Mouse (Mus musculus): ENCODE data around the gene Fhod1. TPM values are rescaled to one million over a fixed set of nuclear protein-coding genes. Genes with fewer than 3 reads are reported as not detected.

Gene Fhod1
- 0.50 TPM for polyA plus RNA-seq (2017; shearing (Covaris generic))

GRCm38 (mm10) chr8:105347428-105348221, at the start of gene Fhod1:
TSS of gene Fhod1 (minus strand) at chr8:105347953.

GRCm38 (mm10) chr8:105373032-105373431, 25.3 kb upstream of the Fhod1 start, which contains the start of gene Plekhg4:
TSS of gene Plekhg4 (plus strand) at chr8:105373274.

GRCm38 (mm10) chr8:105348450-105349095, 820 bp upstream of the Fhod1 start, which contains the start of gene Slc9a5:
TSS of gene Slc9a5 (plus strand) at chr8:105348843.

GRCm38 (mm10) chr8:105326141-105326672, 21.5 kb downstream of the Fhod1 start, which contains the start of the genes Lrrc29 and Tmem208:
TSS of gene Lrrc29 (minus strand) at chr8:105326278.
TSS of gene Tmem208 (plus strand) at chr8:105326354.

GRCm38 (mm10) chr8:105305211-105306145, 42.3 kb downstream of the Fhod1 start, which contains the start of gene Elmo3:
TSS of gene Elmo3 (plus strand) at chr8:105305601.

GRCm38 (mm10) chr8:105297511-105298192, 50.1 kb downstream of the Fhod1 start, which contains the start of gene E2f4:
TSS of gene E2f4 (plus strand) at chr8:105297663.

GRCm38 (mm10) chr8:105295895-105296573, 51.7 kb downstream of the Fhod1 start, which contains the start of gene Exoc3l:
TSS of gene Exoc3l (minus strand) at chr8:105296101.

GRCm38 (mm10) chr8:105289805-105290460, 57.8 kb downstream of the Fhod1 start, which contains the start of gene 4931428F04Rik:
TSS of gene 4931428F04Rik (minus strand) at chr8:105289864.

Other genes starting within 250 kb of the Fhod1 start
- 0.30 TPM for gene Ces4a, start 216.2 kb downstream of the Fhod1 start, polyA plus RNA-seq (2017; shearing (Covaris generic))
- 87.2 TPM for gene Cbfb, start 177.3 kb downstream of the Fhod1 start, polyA plus RNA-seq (2017; shearing (Covaris generic))
- gene D230025D16Rik, start 122.8 kb downstream of the Fhod1 start, polyA plus RNA-seq (2017; shearing (Covaris generic)), result 19.5 TPM
- gene B3gnt9, start 92.8 kb downstream of the Fhod1 start, polyA plus RNA-seq (2017; shearing (Covaris generic)), result 0.48 TPM
- 41.6 TPM for gene Tradd, start 83.3 kb downstream of the Fhod1 start, polyA plus RNA-seq (2017; shearing (Covaris generic))
- gene Fbxl8, start 83.3 kb downstream of the Fhod1 start, polyA plus RNA-seq (2017; shearing (Covaris generic)), result 12.7 TPM
- 0.60 TPM for gene Hsf4, start 78.2 kb downstream of the Fhod1 start, polyA plus RNA-seq (2017; shearing (Covaris generic))
- not detected for gene Nol3, start 71.8 kb downstream of the Fhod1 start, polyA plus RNA-seq (2017; shearing (Covaris generic))
- gene 4931428F04Rik, start 58.1 kb downstream of the Fhod1 start, polyA plus RNA-seq (2017; shearing (Covaris generic)), result 2.6 TPM
- gene Exoc3l, start 51.9 kb downstream of the Fhod1 start, polyA plus RNA-seq (2017; shearing (Covaris generic)), result 3.5 TPM
- 138 TPM for gene E2f4, start 50.3 kb downstream of the Fhod1 start, polyA plus RNA-seq (2017; shearing (Covaris generic))
- gene Elmo3, start 42.4 kb downstream of the Fhod1 start, polyA plus RNA-seq (2017; shearing (Covaris generic)), result 5.7 TPM
- gene Lrrc29, start 21.7 kb downstream of the Fhod1 start, polyA plus RNA-seq (2017; shearing (Covaris generic)), result 0.20 TPM
- gene Tmem208, start 21.6 kb downstream of the Fhod1 start, polyA plus RNA-seq (2017; shearing (Covaris generic)), result 51.8 TPM
- gene Slc9a5, start 890 bp upstream of the Fhod1 start, polyA plus RNA-seq (2017; shearing (Covaris generic)), result 0.10 TPM
- 0.89 TPM for gene Plekhg4, start 25.3 kb upstream of the Fhod1 start, polyA plus RNA-seq (2017; shearing (Covaris generic))
- 0.29 TPM for gene Kctd19, start 65.5 kb upstream of the Fhod1 start, polyA plus RNA-seq (2017; shearing (Covaris generic))
- gene Lrrc36, start 65.6 kb upstream of the Fhod1 start, polyA plus RNA-seq (2017; shearing (Covaris generic)), result not detected
- gene Tppp3, start 123.6 kb upstream of the Fhod1 start, polyA plus RNA-seq (2017; shearing (Covaris generic)), result 0.99 TPM
- gene Zdhhc1, start 148.9 kb upstream of the Fhod1 start, polyA plus RNA-seq (2017; shearing (Covaris generic)), result 5.9 TPM
- 0.96 TPM for gene Hsd11b2, start 170.8 kb upstream of the Fhod1 start, polyA plus RNA-seq (2017; shearing (Covaris generic))
- gene Atp6v0d1, start 218.1 kb upstream of the Fhod1 start, polyA plus RNA-seq (2017; shearing (Covaris generic)), result 62.3 TPM